Mouse (Mus musculus) ovary, postnatal 36 days (tissue): Measurements from ENCODE around the gene Ube2o.
"Not testable (repeated sequence)": the region's sequence is repeated elsewhere in the genome, so short reads cannot be mapped to it uniquely, and the experiment has no call there.

Source experiments
- DNase-seq: peaks from one replicate; pipeline ENCODE4 v3.0.0; 2022; ENCODE audit warnings: low spot score, mixed read lengths

Gene Ube2o

DNA sequence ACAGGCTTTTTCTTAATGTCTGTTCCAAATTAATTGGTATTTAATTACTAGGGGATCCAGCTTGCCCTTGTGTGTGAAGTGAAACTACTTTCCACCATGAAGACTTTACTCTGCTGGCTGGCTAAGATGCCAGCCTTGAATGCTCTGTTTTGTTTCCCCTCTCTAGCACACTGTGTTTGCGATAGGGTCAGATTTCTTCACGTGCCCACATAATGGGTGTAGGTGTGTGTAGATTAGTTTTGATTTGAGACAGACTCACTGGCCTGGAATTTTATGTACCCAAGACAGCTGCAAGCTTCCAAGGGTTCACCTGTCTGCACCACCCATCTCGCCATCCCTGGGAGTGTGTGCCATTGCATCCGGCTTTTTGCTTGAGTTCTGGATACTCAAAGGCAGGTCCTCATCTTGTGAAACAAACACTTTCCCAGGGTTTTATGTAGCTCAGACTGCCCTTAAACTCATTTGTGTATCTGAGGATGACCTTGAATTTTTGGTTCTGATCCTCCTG, 67.7 kb downstream of the Ube2o start:
- DNase-seq, result no peak

DNA sequence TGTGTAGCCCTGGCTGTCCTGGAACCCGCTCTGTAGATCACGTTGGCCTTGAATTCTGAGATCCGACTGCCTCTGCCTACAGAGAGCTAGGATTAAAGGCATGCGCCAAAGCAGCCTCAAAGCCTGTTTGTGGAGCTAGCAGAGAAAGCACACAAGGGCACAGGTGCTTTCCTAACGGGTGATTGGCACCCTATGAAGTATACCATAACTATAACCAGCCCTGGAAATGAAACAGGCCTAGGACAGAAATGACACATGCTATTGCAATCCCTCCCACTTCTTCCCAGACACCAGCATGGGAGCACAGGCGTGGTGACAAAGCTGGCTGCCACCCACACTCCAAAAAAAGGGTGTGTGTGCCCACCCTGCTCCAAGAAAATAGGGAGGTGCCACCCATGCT, 68.3 kb downstream of the Ube2o start:
- DNase-seq, result no peak

DNA sequence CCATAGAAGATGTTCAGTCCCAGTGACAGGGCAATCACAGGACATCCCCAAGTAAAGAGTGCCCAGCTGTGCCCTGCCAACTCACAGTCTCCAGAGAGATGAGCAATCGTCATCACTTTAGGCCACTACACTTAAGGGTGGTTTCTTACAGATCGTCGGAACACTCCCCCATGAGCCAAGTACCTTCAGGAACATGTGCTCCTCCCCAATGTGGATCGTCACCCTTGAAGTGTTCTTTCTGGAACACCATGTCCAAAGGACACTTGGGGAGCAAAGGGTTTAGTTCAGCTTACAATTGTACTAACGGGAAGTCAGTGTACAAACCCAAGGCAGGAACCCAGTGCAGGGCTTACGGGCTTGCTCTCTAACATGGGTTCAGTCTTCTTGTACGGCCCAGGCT, 69.1 kb downstream of the Ube2o start:
- no peak for DNase-seq

GRCm38 (mm10) chr11:116511301-116511868, 69.9 kb downstream of the Ube2o start:
- no peak for DNase-seq

DNA sequence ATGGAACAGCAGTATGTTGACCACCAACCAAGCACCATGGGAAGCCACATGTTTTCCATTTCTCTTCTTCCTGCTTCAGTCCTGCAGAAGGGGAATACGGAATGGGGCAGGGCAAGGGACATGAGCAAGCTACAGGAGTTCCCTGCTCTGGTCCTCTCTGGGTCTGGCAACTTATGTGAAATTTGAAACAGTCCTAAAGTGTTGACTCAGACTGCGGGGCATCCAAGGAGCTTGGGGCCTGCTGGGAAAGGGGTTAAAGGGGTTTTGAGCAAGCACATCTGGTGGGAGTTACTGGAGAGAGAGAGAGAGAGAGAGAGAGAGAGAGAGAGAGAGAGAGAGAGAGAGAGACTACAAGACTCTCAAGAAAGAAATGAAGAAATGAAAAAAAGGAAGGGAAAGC, 72.6 kb downstream of the Ube2o start:
- no peak for DNase-seq

DNA sequence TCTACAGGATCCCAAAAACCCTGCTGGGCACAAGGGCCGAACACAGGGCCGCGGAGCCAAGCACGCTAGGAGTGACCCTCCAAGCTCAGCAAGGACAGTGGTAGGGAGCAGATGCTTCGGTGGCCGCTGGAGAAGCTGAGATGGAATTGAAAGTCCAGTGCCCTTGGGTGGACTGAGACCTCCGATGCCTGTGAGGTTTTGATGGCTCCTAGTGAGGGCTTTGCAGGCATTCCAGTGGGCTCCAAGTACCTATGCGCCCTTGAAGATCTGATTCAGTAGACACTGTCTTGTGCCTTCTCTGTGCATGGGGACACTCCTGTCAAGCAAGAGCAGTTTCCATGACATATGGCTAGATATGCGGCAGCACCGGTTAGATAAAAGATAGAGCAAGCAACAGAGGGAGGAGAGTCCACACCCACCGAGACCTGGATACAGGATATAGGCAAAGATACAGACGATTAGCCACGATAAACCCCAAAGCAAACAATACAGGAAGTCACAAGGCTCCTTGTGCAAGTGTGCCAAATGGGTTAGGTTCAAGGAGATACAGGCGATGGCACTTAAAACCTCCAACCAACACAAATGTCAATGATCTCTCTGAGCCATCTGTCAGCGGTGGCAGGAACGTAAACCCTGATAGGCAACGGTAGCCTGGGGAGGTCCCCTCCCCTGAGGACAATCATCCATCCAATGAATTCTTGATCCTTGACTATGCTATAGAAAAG, 74.9 kb downstream of the Ube2o start:
- no peak for DNase-seq

DNA sequence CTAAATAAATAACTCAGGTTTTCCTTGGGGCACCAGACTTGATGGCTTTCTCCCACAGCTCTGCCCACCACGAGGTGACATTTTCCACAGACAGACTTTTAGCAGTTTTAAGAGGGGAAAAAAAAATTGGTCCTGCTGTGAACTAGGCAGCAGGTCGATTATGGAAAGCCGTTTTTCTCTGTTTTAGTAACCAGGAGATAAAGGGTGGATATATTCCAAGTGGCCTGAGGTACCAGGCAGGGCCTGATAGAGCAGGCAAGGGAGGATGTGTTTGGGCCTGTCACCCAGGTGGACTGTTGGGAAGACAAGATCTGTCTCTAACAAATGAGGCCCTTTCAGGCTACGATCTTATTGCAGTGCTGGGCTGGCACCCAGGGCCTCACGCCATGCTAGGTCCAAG, 75.7 kb downstream of the Ube2o start:
- DNase-seq, result no peak

- no peak for DNase-seq
Measured at GRCm38 (mm10) chr11:116504516-116504915, 76.7 kb downstream of the Ube2o start.

GRCm38 (mm10) chr11:116501005-116501746, 80.1 kb downstream of the Ube2o start:
- DNase-seq, result no peak

GRCm38 (mm10) chr11:116499018-116499417, 82.2 kb downstream of the Ube2o start:
- DNase-seq, result no peak

DNA sequence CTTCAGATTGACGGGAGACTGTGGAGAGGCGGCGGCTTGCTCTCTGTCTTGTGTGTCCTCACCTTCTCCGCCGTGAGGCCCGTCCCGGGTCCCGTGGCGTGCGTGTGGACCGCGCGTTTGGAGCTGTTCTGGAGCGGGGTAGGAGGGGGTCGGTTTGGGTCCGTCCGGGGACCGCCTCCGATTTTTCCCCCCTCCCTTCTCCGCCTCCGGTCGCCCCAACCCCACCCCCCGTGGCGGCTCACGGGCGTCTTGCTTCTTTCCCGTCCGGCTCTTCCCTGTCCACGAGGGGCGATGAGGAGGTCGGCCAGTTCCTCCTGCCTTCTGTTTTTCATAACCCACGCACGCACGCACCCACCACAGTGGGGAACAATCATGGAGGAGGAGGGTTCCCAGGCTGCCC, 82.7 kb downstream of the Ube2o start:
- DNase-seq, result no peak

GRCm38 (mm10) chr11:116497313-116497712, 83.9 kb downstream of the Ube2o start:
- DNase-seq, result no peak

DNA sequence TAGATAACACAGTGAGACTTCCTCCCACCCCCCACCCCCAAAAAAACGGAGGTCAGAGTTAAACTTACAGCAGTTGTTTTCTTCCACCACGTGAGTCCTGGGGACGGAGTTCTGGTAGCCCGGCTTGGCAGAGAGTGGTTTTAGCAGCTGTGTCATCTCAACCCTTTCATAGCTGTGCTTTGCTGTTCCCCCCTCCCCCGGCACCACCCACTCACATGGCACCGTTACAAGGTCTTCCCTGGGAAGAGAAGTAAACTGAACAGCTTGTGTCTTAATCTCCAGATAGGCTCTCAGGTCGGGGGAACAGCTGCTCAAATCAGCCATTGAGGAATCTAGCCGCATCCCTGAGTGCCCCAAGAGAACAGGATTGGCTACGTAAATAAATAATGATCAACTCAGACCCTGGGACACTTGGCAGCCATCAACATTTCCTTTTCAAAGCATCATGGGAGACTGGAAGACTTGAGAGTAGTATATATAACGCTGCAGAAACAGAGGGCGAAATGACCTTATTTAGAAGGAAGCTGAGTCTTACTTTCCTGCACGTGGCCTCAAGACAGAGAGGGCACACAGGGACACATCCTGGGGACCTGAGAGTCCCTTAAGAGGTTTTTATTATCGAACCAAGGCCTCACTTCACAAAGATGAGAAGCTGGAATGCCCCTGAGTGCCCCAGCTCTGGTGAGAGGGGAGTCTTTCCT, 86.6 kb downstream of the Ube2o start:
- peak; percentile 84 for DNase-seq

DNA sequence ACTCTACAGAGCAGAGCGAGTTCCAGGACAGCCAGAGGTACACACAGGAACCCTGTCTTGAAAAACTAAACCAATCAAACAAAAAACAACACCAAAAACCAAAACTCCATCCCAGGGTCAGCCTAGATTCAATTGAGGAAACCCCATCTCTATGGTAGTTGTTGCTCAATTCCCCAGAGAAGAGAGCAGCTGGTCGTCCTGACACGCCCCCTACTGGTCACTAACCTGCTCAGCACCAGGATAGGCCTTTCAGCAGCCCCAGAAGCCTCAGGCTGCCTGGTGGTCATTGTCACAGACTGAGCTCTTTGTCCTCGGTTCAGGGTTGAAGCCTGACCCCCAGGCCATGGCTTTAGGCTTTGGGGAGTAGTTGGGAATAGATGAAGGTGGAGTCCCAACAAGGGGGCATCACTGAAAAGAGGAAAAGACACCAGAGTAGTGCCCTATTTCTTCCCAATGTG, 87.4 kb downstream of the Ube2o start, which contains the start of gene Prpsap1:
Gene Prpsap1 (minus strand): TSS at position 408 of the 458 bp plus-strand sequence.
- peak; percentile 53 for DNase-seq

- no peak for DNase-seq
Measured at GRCm38 (mm10) chr11:116493191-116493590, 88.1 kb downstream of the Ube2o start.

DNA sequence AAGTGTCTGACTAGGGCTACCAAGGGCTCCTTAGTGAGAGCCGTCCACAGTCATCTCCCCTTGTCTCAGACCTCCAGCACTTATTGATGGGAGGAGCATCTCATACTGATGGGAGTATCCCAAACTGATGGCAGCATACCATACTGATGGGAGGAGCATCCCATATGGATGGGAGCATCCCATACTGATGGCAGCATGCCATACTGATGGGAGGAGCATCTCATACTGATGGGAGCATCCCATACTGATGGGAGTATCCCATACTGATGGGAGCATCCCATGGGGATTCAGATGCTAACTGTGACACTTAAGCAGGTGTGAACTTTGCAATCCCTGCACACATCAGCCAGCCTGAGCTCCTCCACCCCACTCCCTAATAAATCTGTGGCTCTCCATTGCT, 88.7 kb downstream of the Ube2o start:
- not testable (repeated sequence) for DNase-seq

DNA sequence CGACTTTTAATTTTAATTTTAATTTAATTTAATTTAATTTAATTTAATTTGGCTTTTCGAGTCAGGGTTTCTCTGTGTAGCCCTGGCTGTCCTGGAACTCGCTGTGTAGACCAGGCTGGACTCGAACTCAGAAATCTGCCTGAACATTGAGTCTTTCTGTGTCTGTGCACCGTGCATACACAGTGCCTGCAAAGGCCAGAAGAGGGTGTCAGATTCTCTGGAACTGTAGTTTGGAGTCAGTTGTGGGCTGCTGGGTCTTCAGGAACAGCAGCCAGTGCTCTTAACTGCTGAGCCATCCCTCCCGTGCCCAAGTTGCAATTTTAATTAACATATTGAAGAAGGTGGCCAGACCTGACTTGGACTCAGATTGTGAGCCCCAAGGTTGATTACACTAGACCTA, 89.9 kb downstream of the Ube2o start:
- no peak for DNase-seq

- peak; percentile 92 for DNase-seq
Measured at GRCm38 (mm10) chr11:116490232-116491107, 90.8 kb downstream of the Ube2o start.

- no peak for DNase-seq
Measured at GRCm38 (mm10) chr11:116489771-116490231, 91.4 kb downstream of the Ube2o start.

- no peak for DNase-seq
Measured at GRCm38 (mm10) chr11:116488693-116489375, 92.4 kb downstream of the Ube2o start.
